In genomic region chr11:28307723-28308122, GRCm38 (mm10) we compare ENCODE assay signal across 17 mouse cellular contexts. TPM values are rescaled to one million over a fixed set of nuclear protein-coding genes. Genes with fewer than 3 reads are reported as not detected.
"Had no signal": no experiment of that assay in that cellular context is flagged by ENCODE, and none has a peak within 500 bp of the region (broad histone marks: within the 10 kb centered on the region; RNA-seq: fewer than 3 reads in every experiment).

No protein-coding gene starts in this region.

- H3K9me3 ChIP-seq: neural tube, embryonic 15.5 days; stomach, embryonic 15.5 days had no signal

- H3K27me3 ChIP-seq: neural tube, embryonic 15.5 days; stomach, embryonic 15.5 days had no signal

- DNase-seq: retina, postnatal 1 day; right cerebral cortex, adult 18-20 months; right cerebral cortex, postnatal 14 days; right cerebral cortex, postnatal 25 days; right cerebral cortex, postnatal 4 days; spleen, adult 18-20 months; thymus, adult 18-20 months; thymus, adult 2 months; thymus, postnatal 14 days; thymus, postnatal 25 days; thymus, postnatal 36 days; thymus, postnatal 4 days had no signal

- H3K36me3 ChIP-seq: neural tube, embryonic 15.5 days; stomach, embryonic 15.5 days had no signal

- H3K9ac ChIP-seq: neural tube, embryonic 15.5 days; stomach, embryonic 15.5 days had no signal

- H3K4me1 ChIP-seq: neural tube, embryonic 15.5 days; stomach, embryonic 15.5 days had no signal

- H3K27ac ChIP-seq: neural tube, embryonic 15.5 days; stomach, embryonic 15.5 days; stomach, postnatal 0 days had no signal

- H3K4me3 ChIP-seq: neural tube, embryonic 15.5 days; stomach, embryonic 15.5 days had no signal

- H3K4me2 ChIP-seq: neural tube, embryonic 15.5 days; stomach, embryonic 15.5 days had no signal

RNA-seq across cellular contexts. Expression of gene Gm6685, which starts 31.9 kb away (rescaled TPM):
- polyA plus RNA-seq: neural tube, embryonic 14.5 days; stomach, embryonic 16.5 days; stomach, postnatal 0 days had no signal
